Mouse (Mus musculus) induced T-regulatory cell, adult 2 months (primary cell): ENCODE measurements around the gene Pdhx.

Source experiments
- DNase-seq: peaks from one replicate; pipeline ENCODE4 v3.0.0-alpha.2; 2012; ENCODE audit warnings: low read depth

Pdhx gene

GRCm38 (mm10) chr2:102989446-102989845, 83.9 kb downstream of the Pdhx start:
- DNase-seq, result no peak

- DNase-seq, result no peak
These were observed 85.7 kb downstream of the Pdhx start for GRCm38 (mm10) chr2:102987708-102988010.

DNA sequence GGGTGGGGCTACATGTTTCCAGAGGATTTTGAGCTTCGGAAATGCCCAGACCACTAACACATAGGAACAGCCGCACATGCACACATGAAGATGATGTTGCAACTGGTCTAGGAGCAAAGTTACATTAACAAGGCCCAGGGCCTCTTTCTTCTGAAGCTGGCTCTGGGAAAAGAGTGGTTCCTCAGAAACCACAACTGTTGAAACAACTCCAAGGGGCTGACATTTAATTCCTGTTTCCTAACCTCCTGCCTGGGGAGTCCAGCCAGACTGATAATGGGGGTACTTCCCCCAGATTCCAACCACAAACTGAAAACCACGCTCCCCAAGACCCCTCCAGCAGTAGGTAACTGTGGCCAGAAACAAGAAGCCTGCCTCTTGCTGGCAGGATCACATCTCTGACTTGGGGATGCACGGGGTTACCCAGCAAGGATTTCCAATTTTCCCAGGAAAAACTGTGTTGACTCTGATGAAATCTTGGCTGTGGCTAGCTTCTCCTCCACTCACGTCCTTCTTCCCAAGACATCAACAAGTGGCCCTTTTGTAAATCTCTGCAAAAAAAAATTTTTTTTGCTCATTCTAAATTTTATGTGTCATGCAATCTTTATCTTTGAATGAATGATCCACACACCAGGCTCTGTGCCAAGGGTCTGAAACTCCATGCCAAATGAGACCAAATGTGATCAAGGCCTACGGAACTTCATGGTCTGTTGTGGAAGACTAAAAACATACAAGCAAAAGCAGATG, 86.2 kb downstream of the Pdhx start:
- no peak for DNase-seq

- no peak for DNase-seq
These were observed 86.9 kb downstream of the Pdhx start for GRCm38 (mm10) chr2:102986424-102986823.

- no peak for DNase-seq
These were observed 90.5 kb downstream of the Pdhx start for GRCm38 (mm10) chr2:102982822-102983221.

GRCm38 (mm10) chr2:102981446-102982314, 91.6 kb downstream of the Pdhx start:
- DNase-seq, result peak; percentile 85

DNA sequence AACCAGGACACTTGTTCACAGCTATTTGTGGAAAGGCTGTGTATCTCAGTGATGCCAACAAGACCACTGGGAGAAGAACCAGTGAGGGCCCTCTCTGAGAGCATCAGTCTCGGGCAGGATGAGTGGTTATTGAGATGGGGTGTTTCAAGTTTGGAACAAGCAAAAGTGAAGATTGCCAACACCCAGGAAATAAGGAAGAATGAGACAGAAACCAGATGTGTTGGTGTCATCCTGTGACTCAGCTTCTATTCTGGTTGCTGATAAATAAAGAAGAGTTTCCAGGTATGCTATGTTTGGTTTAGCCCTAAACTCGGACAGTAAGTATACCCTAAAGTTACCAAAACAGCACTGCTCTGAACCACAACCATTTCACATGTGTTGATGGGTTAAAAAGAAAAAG, 92.4 kb downstream of the Pdhx start:
- DNase-seq, result peak; percentile 71

DNA sequence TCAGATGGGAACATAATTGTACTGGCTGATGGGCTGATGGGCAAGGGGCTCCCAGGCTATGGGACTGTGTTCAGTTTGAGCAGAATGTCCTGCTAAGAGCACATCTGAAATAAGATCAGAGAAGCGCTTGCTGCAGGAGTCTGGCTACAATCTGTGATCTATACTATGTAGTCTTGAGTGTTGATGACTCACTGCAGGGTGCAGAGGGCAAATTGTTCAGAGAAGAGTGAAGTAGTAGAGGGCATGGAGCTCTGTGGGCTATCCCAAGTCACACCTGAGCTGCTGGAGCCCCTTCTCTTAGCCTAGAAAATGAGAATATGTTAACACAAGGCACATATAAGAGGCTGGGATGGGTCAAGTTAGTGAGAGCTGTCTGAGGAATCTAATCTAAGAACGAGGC, 93.8 kb downstream of the Pdhx start:
- peak; percentile 35 for DNase-seq

DNA sequence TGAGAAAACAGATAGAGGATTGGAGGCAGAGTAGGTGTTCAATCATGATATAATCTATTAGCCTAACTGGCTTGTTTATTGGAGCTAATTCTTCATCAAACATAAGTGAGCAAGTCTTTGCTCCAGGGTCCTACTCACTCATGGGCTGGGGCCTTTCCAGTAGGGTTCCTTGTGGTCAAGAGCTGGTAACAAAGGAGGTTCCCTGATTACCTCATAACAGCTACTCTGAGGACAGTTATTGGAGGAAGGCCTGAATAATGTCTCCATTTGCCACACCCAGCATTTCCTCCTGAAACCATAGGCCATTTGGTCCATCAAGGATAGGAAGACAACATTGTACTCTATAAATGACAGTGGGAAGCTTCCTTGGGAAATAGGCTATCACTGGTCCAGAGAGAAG, 94.2 kb downstream of the Pdhx start:
- no peak for DNase-seq

DNA sequence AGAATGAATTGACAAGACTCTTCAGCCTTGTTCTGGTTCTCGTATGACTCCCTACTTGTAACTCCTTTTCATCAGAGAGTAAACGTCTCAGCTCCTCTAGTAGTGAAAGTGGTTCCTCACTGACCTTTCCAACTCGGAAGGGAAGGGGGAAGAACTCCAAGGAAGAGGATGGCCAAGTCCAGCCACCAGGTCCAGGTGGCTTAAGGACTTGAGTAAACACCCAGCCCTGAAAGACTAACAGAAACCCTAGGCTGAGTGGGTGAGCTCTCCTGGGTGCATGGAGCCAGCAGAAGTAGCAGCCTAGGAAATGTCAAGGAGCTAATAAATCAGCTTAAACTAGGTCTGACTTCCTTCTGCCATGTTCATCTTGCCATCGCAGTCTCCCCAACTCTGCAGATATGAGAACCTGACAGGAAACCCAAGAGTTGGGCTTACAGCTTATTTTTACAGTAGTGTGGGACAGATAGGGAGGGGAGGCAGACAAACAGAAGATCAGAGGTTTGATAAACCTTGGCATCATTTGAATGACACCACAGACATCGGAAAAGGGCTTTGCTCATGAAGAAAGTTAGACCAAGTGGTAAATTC, 97.9 kb downstream of the Pdhx start:
- DNase-seq, result peak; percentile 54

- DNase-seq, result no peak
These were observed 100.2 kb downstream of the Pdhx start for GRCm38 (mm10) chr2:102973115-102973514.

DNA sequence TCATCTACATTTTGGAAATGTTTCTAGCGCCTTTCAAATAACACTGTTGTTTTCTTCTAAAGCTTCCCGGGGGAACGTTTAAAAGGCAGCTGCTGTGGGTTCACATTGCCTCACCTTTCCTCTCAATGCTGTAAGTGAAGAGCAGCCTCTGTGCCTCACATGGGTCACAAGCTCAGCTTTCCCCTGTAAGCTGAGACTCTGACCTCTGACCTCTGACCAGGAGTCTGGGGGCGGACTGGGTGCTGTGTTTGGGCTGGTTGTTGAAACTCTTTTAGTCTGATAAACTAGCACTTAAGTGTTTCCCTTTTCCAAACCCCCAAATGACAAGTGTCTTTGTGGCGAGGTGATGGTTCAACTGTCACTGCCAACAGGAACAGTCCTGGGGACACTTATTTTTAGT, 100.7 kb downstream of the Pdhx start:
- DNase-seq, result no peak

DNA sequence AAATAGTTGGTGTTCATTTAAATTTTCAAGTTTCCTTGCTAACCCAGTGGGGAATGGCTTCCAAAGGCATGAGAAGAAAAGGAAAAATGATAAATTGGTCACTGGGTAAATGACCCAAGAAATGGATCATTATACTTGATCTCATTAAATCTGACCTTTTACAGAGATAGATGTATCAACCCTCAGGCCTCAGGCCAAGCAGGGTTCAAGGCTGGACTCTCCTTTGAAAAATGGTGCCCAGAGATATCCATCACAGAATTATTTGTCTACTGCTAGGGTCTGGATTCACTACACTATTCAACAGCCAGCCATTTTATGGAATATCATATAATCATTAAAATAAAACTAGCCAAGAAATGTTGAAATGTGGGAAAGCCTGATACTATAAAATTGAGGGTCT, 101.4 kb downstream of the Pdhx start:
- no peak for DNase-seq
